Mouse (Mus musculus) small intestine, adult 2 months (tissue): ENCODE measurements around the gene Them5.

Experiments used
- CTCF ChIP-seq: fragments of 200-500 bp; IDR thresholded peaks from 2 replicates; pipeline ENCODE4 v1.5.1; 2012; ENCODE audit warnings: low read depth, mild to moderate bottlenecking, control low read depth, inconsistent platforms, low read length, moderate library complexity, mixed read lengths; ENCODE audit not compliant: insufficient replicate concordance, insufficient read length; ENCODE audit errors: extremely low read depth
- POLR2A ChIP-seq: fragments of 200-500 bp; IDR thresholded peaks from 2 replicates; pipeline ENCODE4 v1.6.1; 2012; ENCODE audit warnings: low read depth, mild to moderate bottlenecking, control low read depth, inconsistent platforms, low read length, moderate library complexity

DNA sequence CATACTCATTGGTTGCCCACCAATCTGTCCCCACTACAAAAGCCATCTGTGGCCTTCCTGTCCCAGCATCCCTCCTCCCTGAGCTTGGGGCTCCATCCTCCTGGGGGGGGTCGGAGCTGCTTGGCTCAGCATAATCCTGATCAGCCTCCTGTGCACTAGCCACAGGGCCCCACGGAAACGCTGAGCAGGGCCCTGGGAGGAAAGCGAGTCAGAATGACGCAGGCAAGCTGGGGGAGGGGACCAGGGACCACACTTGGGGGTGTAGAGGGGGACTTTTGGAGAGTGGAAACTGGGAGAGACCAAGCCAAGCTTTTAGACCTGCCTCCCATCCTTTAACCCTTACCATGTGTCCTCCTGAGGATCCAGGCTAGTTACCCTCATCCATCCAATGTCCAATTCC lies 34.0 kb downstream of the Them5 start:
- TF ChIP-seq CTCF, result no peak
- no peak for TF ChIP-seq POLR2A
